Mouse (Mus musculus): ENCODE measurements at regions not wholly inside any gene's neighbourhood (a gene's known extent, or its start where the extent isn't known, plus 50 kb on each side); places are given as distances from the start of the nearest gene placed in this dataset.

- TF ChIP-seq CHD2 (IDR thresholded peaks at IDR 0.05; ENCODE audit: low read depth, low read length) (no peak), ZC3H11A (IDR thresholded peaks at IDR 0.05; ENCODE audit: borderline replicate concordance, low read depth, low read length) (no peak), HCFC1 (IDR thresholded peaks at IDR 0.05; ENCODE audit: borderline replicate concordance, insufficient read depth, low read length) (no peak), ZNF384 (IDR thresholded peaks at IDR 0.05; ENCODE audit: low read depth, low read length) (no peak), MAFK (IDR thresholded peaks at IDR 0.05; ENCODE audit: insufficient read depth, low read depth, low read length) (no peak)
Observed at GRCm38 (mm10) chr16:68627976-68628375, 1007.3 kb upstream of the Cadm2 start.
